Mouse (Mus musculus): Measurements from ENCODE around the gene Ptpdc1. TPM values are rescaled to one million over a fixed set of nuclear protein-coding genes. Genes with fewer than 3 reads are reported as not detected.

Ptpdc1 gene
- polyA plus RNA-seq (2014; fragmentation: Illumina TruSeq; extraction: RNeasy Lipid Tissue Mini Kit (QIAGEN cat#74804); ENCODE audit: low read depth, low replicate concordance) = 18.9 TPM

DNA sequence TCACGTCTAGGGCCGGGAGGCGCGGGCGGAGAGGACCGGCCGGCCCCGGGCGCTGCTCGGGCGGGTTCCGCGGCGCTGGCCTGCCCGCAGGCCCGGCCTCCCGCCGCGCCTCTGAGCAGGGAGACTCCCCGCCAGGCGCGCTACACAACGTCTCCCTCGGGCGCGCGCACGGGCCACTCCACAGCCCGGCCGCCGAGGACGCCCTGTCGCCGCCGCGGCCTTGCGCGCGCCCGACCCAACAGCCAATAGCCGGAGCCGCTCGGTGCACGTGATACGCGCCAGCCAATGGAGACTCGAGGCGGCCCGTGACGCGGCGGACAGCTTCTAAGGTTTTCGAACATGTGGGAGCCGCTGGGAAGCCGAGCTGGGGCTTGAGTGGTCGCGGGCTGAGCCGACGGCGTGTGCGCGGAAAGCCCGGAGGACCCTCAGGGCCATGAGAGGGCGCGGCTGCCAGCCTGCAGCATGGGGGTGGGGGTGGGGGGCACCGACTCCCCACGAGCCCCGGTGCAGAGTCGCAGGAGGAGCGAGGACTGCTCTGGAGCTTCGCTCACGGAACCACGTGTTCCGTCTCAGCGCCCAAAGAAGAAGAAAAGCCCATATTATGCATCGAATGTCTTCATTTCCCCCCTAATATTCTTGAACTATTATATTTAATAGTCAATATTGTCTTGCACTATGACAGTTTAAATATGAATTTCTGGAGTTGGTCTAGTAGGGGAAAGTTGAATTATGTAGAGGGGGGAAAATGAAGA lies at the start of gene Ptpdc1:
TSS of gene Ptpdc1 (minus strand) at position 232 of the 752 bp plus-strand sequence.

DNA sequence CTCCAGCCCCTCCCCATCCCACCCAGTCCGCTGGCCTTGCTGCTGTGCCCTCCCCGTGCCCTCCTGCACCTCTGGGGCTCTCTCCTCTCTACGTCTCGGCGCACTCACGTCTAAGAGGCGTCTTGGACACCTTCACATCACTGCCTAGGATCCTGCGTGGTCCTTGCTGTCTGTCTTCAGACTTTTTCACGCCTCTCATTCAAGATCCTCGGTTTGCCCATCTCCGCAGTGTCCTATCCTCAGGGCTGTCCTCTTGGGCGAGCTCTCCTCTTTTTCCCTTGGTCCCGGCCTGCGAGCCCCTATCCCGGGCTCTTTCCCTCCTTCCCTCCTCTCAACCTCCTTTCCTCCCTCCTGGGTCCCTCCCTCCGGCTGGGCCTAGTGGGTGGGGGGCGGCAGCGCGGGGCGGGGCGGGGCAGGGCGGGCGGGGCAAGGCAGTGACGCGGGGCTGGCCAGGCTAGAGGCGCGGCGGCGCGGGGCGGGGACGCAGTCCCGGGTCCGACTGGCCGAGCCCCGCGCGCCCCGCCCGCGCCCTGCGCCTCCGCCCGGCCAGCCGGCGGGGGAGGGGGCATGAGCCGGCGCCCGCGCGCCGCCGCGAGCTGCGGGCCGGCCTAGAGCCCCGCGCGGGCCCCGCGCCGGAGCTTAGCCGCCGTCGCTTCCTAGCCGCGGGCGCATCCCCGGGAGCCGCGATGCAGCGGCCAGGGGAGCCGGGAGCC lies 37.1 kb upstream of the Ptpdc1 start, which contains the start of gene Barx1:
TSS of gene Barx1 (plus strand) at position 568 of the 713 bp plus-strand sequence.

Other genes with a start within 250 kb of the Ptpdc1 start
- gene Zfp169, start 112.2 kb downstream of the Ptpdc1 start, polyA plus RNA-seq (2014; fragmentation: Illumina TruSeq; extraction: RNeasy Lipid Tissue Mini Kit (QIAGEN cat#74804); ENCODE audit: low read depth, low replicate concordance) = 3.8 TPM
- not detected for gene A830005F24Rik, start 112.1 kb downstream of the Ptpdc1 start, polyA plus RNA-seq (2014; fragmentation: Illumina TruSeq; extraction: RNeasy Lipid Tissue Mini Kit (QIAGEN cat#74804); ENCODE audit: low read depth, low replicate concordance)
- gene Barx1, start 37.3 kb upstream of the Ptpdc1 start, polyA plus RNA-seq (2014; fragmentation: Illumina TruSeq; extraction: RNeasy Lipid Tissue Mini Kit (QIAGEN cat#74804); ENCODE audit: low read depth, low replicate concordance) = not detected
- gene Phf2, start 245.5 kb upstream of the Ptpdc1 start, polyA plus RNA-seq (2014; fragmentation: Illumina TruSeq; extraction: RNeasy Lipid Tissue Mini Kit (QIAGEN cat#74804); ENCODE audit: low read depth, low replicate concordance) = 4.2 TPM

Measured in kidney, adult 10 weeks (tissue).